Comparison of ENCODE assay signal across 9 mouse cellular contexts in the genomic region with DNA sequence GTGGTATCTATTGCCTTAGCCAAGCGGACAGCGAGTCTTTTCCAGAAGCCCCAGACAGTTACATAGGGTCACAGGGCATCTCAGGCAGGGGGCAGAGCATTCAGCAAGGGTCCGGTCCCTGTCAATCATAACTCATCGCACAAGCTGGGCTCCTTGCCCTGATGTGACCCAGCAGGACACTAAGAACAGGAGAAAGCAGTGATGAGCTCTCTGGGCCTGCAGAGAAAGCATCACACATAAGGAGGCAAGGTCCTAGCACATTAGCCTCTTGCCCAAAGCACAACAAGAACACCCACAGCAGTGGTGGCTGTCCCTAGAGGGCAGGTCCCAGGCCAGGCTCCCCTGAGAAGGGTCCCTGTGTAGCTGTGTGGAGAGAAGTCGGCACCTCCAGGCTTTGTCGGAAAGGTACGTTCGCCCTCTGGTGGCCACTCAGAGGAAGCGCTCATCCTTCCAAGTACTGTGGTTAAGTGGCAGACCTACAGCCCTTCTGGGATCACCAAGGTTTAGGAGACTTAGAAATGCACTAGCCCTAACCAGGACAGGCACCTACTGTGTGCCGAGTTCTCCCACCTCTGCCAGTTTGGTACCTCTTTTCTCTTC.
DNase-seq lines count a peak whose midpoint lies in the region; ATAC-seq and TF ChIP-seq lines count a peak whose summit lies in the region.
"Had no signal": no experiment of that assay in that cellular context is flagged by ENCODE, and none has a peak within 500 bp of the region (broad histone marks: within the 10 kb centered on the region; RNA-seq: fewer than 3 reads in every experiment).

No protein-coding gene starts in this region.

- H3K9ac ChIP-seq in hindbrain, embryonic 15.5 days: no peak overlapping the region
- no peak overlapping the region for H3K9ac ChIP-seq in limb, embryonic 12.5 days (replicated peaks)
- no peak overlapping the region for H3K9ac ChIP-seq in midbrain, postnatal 0 days (replicated peaks; ENCODE audit: low read length, poor library complexity, severe bottlenecking)
- H3K9ac ChIP-seq: liver, embryonic 15.5 days had no signal

- 34% methylated on average over 10 of the region's 10 CpGs for WGBS in forebrain, embryonic 10.5 days
- 29% methylated on average over 10 of the region's 10 CpGs for WGBS in hindbrain, embryonic 15.5 days
- WGBS in limb, embryonic 12.5 days: 34% methylated on average over 10 of the region's 10 CpGs
- 31% methylated on average over 10 of the region's 10 CpGs for WGBS in midbrain, postnatal 0 days

- H3K27ac ChIP-seq in forebrain, embryonic 10.5 days: no peak overlapping the region
- no peak overlapping the region for H3K27ac ChIP-seq in hindbrain, embryonic 15.5 days (replicated peaks)
- H3K27ac ChIP-seq in limb, embryonic 12.5 days: no peak overlapping the region
- H3K27ac ChIP-seq in midbrain, postnatal 0 days (ENCODE audit: low read depth, low read length): no peak overlapping the region
- H3K27ac ChIP-seq: liver, embryonic 15.5 days had no signal

- H3K27me3 ChIP-seq in forebrain, embryonic 10.5 days (ENCODE audit: poor library complexity, severe bottlenecking): peaks cover 8% of the 10 kb centered on the region
- 0 out of 2 replicates have a peak, but pooled peaks cover 3% of the 10 kb centered on the region for H3K27me3 ChIP-seq in hindbrain, embryonic 15.5 days
- 0 out of 2 replicates have a peak, but pooled peaks cover 7% of the 10 kb centered on the region for H3K27me3 ChIP-seq in limb, embryonic 12.5 days
- no peaks in the 10 kb centered on the region for H3K27me3 ChIP-seq in midbrain, postnatal 0 days (ENCODE audit: insufficient read depth, low read length)

- DNase-seq in gastrocnemius, adult 18-20 months (ENCODE audit: low spot score): peak; percentile 45
- no peak for DNase-seq in gastrocnemius, adult 8-10 months (ENCODE audit: low spot score in 2 of 2)
- peak; percentile 22 for DNase-seq in brain, embryonic 18.5 days (ENCODE audit: low read depth, low spot score)
- peak; percentile 78 for DNase-seq in forebrain, embryonic 10.5 days (ENCODE audit: extremely low spot score, low spot score)
- DNase-seq in midbrain, postnatal 0 days (ENCODE audit: low spot score): peak; percentile 75
- DNase-seq in spleen, postnatal 14 days (ENCODE audit: low spot score in 2 of 2): peak; percentile 22 to 54

- no peak overlapping the region for H3K4me3 ChIP-seq in forebrain, embryonic 10.5 days
- H3K4me3 ChIP-seq in hindbrain, embryonic 15.5 days: no peak overlapping the region
- no peak overlapping the region for H3K4me3 ChIP-seq in limb, embryonic 12.5 days (replicated peaks)
- no peak overlapping the region for H3K4me3 ChIP-seq in midbrain, postnatal 0 days (ENCODE audit: low read depth, low read length)
- H3K4me3 ChIP-seq: liver, embryonic 15.5 days had no signal

- H3K9me3 ChIP-seq in forebrain, embryonic 10.5 days: peaks cover 14% of the 10 kb centered on the region; the same call in 1 of the 2 replicates
- no peaks in the 10 kb centered on the region for H3K9me3 ChIP-seq in hindbrain, embryonic 15.5 days
- peaks cover 9% of the 10 kb centered on the region; the same call in 1 of the 2 replicates for H3K9me3 ChIP-seq in limb, embryonic 12.5 days
- no peaks in the 10 kb centered on the region for H3K9me3 ChIP-seq in midbrain, postnatal 0 days (ENCODE audit: low read length)
- H3K9me3 ChIP-seq: liver, embryonic 15.5 days had no signal

- H3K36me3 ChIP-seq in forebrain, embryonic 10.5 days (replicated peaks): no peaks in the 10 kb centered on the region
- H3K36me3 ChIP-seq in hindbrain, embryonic 15.5 days: no peaks in the 10 kb centered on the region
- no peaks in the 10 kb centered on the region for H3K36me3 ChIP-seq in limb, embryonic 12.5 days
- H3K36me3 ChIP-seq in midbrain, postnatal 0 days (ENCODE audit: insufficient read depth, low read length): no peaks in the 10 kb centered on the region
- H3K36me3 ChIP-seq: liver, embryonic 15.5 days had no signal

- peaks cover 25% of the 10 kb centered on the region for H3K4me1 ChIP-seq in forebrain, embryonic 10.5 days
- H3K4me1 ChIP-seq in hindbrain, embryonic 15.5 days (replicated peaks): 0 out of 2 replicates have a peak, but pooled peaks cover 3% of the 10 kb centered on the region
- peaks cover 19% of the 10 kb centered on the region for H3K4me1 ChIP-seq in limb, embryonic 12.5 days (replicated peaks)
- H3K4me1 ChIP-seq in midbrain, postnatal 0 days (ENCODE audit: insufficient read depth, low read length): no peaks in the 10 kb centered on the region
- H3K4me1 ChIP-seq: liver, embryonic 15.5 days had no signal

- no peak overlapping the region for H3K4me2 ChIP-seq in hindbrain, embryonic 15.5 days
- H3K4me2 ChIP-seq in limb, embryonic 12.5 days: no peak overlapping the region
- H3K4me2 ChIP-seq in midbrain, postnatal 0 days (ENCODE audit: low read depth, low read length, poor library complexity, severe bottlenecking): no peak overlapping the region
- H3K4me2 ChIP-seq: liver, embryonic 15.5 days had no signal

- ATAC-seq in hindbrain, embryonic 15.5 days (ENCODE audit: low FRiP score, low read depth): peak; percentile 82
- peak; percentile 69; the same call in 1 of the 2 replicates for ATAC-seq in limb, embryonic 12.5 days (ENCODE audit: insufficient number of reproducible peaks, insufficient read depth, low FRiP score, low TSS enrichment, low read depth)
- ATAC-seq in midbrain, postnatal 0 days (ENCODE audit: low FRiP score): peak; percentile 67; the same call in 1 of the 2 replicates

- TF ChIP-seq CTCF in midbrain, postnatal 0 days (IDR thresholded peaks at IDR 0.05): peak; percentile 96

Comparison
In these comparisons a context has a peak if more than half of its experiments do, and no peak if none do; other contexts are left out.
1. DNase-seq: peak in gastrocnemius, adult 18-20 months (single experiment), brain, embryonic 18.5 days (single experiment), forebrain, embryonic 10.5 days (single experiment), midbrain, postnatal 0 days (single experiment) and spleen, postnatal 14 days (2 of 2); none in gastrocnemius, adult 8-10 months (0 of 2).
2. Peak in every context shown above with its lines, with median percentiles within 50 percentile points of each other: ATAC-seq.